Mouse (Mus musculus) spleen, adult 2 months (tissue): ENCODE measurements around the gene AI854703. TPM values are rescaled to one million over a fixed set of nuclear protein-coding genes. Genes with fewer than 3 reads are reported as not detected.

Experiments used
- DNase-seq, 2 experiments: peaks; one replicate each; pipeline versions ENCODE4 v3.0.0 to v3.0.0-alpha.2; 2012 to 2021; ENCODE audit warnings: low spot score in 2 of 2, low read depth in 1 of 2
- H3K27ac ChIP-seq: fragments of 200-500 bp; 2 replicates; pipeline ENCODE4 v1.5.1; 2012; ENCODE audit warnings: low read length, inconsistent platforms; ENCODE audit not compliant: insufficient read depth
- H3K27me3 ChIP-seq: fragments of 200-500 bp; 2 replicates; pipeline ENCODE4 v1.6.1; 2012; ENCODE audit warnings: mild to moderate bottlenecking, moderate library complexity, low read length, inconsistent platforms; ENCODE audit not compliant: control insufficient read depth, insufficient read depth
- H3K36me3 ChIP-seq: fragments of 200-500 bp; 2 replicates; pipeline ENCODE4 v1.6.1; 2012; ENCODE audit warnings: mild to moderate bottlenecking, low read length, inconsistent platforms; ENCODE audit not compliant: control insufficient read depth, insufficient read depth
- H3K4me1 ChIP-seq: fragments of 200-500 bp; 2 replicates; pipeline ENCODE4 v1.6.1; 2011; ENCODE audit warnings: inconsistent platforms; ENCODE audit not compliant: control insufficient read depth, insufficient read depth, insufficient read length
- H3K4me3 ChIP-seq: fragments of 200-500 bp; 2 replicates; pipeline ENCODE4 v1.5.1; 2011; ENCODE audit warnings: mild to moderate bottlenecking, inconsistent platforms; ENCODE audit not compliant: insufficient read depth, insufficient read length; ENCODE audit errors: extremely low read depth
- CTCF ChIP-seq: fragments of 200-500 bp; IDR thresholded peaks from 2 replicates; pipeline ENCODE4 v1.5.1; 2011; ENCODE audit warnings: mild to moderate bottlenecking, inconsistent platforms; ENCODE audit not compliant: insufficient read depth, insufficient read length, insufficient replicate concordance; ENCODE audit errors: extremely low read depth
- POLR2A ChIP-seq: fragments of 200-500 bp; IDR thresholded peaks from 2 replicates; pipeline ENCODE4 v1.6.1; 2011; ENCODE audit warnings: low read depth, low read length, inconsistent platforms
- WGBS: fragments of 180-500 bp; shearing (Covaris S2); methylation state at CpG from one replicate; pipeline ENCODE4 v1.1.7; 2018; 5-methylcytosine and 5-hydroxymethylcytosine counted together
- polyA plus RNA-seq: library from polyadenylated mRNA; depleted of rRNA; stranded (reverse); fragments of >200 nt; gene quantifications from 2 replicates; pipeline ENCODE4 v1.2.3, GENCODE M21; 2012

AI854703 gene
- polyA plus RNA-seq, 1 experiment: 0.77 TPM

DNA sequence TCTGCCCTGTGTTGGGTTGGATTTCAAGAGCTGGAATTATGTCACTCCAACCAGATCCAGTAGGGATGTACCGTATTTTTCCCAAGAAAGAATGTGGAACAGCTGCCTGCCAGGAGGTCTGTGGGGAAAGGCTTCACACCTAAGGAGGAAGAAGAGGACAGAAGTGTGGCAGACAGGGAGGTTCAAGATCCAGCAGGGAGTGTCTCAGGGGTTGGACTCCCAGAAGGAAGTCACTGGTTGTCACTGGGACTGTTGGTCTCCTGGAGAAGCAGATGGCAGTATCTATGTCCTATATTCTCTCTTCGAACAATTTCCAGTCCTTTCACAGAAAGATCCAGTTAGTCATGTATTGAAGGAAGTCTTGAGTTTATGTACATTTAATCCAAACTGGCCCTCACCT is 21.0 kb downstream of the AI854703 start:
- Histone ChIP-seq H3K27ac (peak overlapping the region; percentile 91), H3K4me1 (peaks cover 13% of the 10 kb centered on the region; the same call in 1 of the 2 replicates)
- no peak for DNase-seq

GRCm38 (mm10) chr6:48648779-48649178 is 22.2 kb downstream of the AI854703 start:
- Histone ChIP-seq H3K4me3 (no peak overlapping the region; the same call in 1 of the 2 replicates), H3K4me1 (peaks cover 13% of the 10 kb centered on the region; the same call in 1 of the 2 replicates), H3K36me3 (peaks cover 18% of the 10 kb centered on the region), H3K27me3 (no peaks in the 10 kb centered on the region), H3K27ac (peak overlapping the region; percentile 91)
- WGBS: 78% methylated on average over 4 of the region's 4 CpGs
- DNase-seq: no peak
- no peak for TF ChIP-seq POLR2A
- TF ChIP-seq CTCF: no peak

More for the DNA sequence above, 21.0 kb downstream of the AI854703 start:
- H3K36me3 ChIP-seq: peaks cover 18% of the 10 kb centered on the region
- H3K27me3 ChIP-seq: no peaks in the 10 kb centered on the region
- H3K4me3 ChIP-seq: peak overlapping the region; percentile 71
- WGBS: 46% methylated on average over 2 of the region's 2 CpGs
- TF ChIP-seq CTCF (no peak), POLR2A (no peak)

DNA sequence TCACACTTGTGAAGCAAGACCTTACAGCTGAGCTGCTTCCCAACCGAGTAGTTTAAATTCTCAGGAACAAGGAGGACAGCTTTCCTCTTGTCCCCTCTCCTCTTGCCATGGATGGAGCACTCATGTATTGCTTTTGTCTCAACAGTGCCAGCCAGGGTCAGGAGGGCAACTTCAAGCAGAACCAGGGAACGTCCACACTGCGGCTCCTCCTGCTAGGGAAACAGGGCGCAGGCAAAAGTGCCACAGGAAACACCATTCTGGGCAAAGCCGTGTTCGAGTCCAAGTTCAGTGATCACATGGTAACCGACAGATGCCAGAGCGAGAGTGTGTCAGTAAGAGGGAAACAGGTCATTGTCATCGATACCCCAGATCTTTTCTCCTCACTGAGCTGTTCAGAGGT is 23.5 kb downstream of the AI854703 start:
- DNase-seq: no peak
- 83% methylated on average over 9 of the region's 9 CpGs for WGBS
- TF ChIP-seq CTCF (no peak), POLR2A (no peak)

DNA sequence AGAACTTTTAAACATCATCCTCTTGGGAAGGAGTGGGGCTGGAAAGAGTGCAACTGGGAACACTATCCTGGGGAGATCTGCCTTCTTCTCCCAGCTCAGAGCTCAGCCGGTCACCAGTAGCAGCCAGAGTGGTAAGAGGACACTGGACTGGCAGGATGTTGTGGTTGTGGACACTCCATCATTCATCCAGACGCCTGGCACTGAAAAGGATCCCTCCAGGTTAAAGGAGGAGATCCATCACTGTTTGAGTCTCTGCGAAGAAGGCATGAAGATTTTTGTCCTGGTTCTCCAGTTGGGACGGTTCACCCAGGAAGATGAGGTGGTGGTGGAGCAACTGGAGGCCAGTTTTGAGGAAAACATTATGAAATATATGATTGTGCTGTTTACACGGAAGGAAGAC is 32.2 kb downstream of the AI854703 start:
- Histone ChIP-seq H3K4me3 (no peak overlapping the region), H3K4me1 (peaks cover 10% of the 10 kb centered on the region; the same call in 1 of the 2 replicates), H3K27ac (no peak overlapping the region), H3K36me3 (peaks cover 25% of the 10 kb centered on the region), H3K27me3 (no peaks in the 10 kb centered on the region)
- no peak for TF ChIP-seq CTCF
- TF ChIP-seq POLR2A: no peak
- no peak for DNase-seq
- WGBS: 88% methylated on average over 5 of the region's 5 CpGs

More for the DNA sequence above, 23.5 kb downstream of the AI854703 start:
- H3K4me1 ChIP-seq: peaks cover 13% of the 10 kb centered on the region; the same call in 1 of the 2 replicates
- H3K4me3 ChIP-seq: no peak overlapping the region
- no peaks in the 10 kb centered on the region for H3K27me3 ChIP-seq
- H3K27ac ChIP-seq: no peak overlapping the region
- peaks cover 18% of the 10 kb centered on the region for H3K36me3 ChIP-seq

DNA sequence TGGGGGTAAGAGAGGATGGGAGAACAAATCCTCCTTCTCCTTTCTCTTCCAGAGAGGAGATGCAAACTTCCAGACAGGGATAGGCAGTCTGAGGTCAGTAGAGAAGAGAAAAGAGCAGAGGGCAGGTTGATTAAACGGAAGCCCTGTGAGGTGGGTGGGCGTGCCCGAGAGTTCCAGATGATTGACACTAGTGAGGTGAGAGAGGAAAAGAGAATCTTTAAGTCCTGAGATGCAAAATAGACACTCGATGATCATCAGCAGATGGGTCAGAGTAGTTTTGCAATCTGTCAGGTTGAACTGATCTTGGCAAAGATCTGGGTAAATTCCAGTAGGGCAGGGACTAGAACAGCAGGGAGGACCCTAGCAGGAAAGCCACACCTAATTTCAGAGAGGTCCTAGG is 38.2 kb downstream of the AI854703 start:
- 43% methylated on average over 4 of the region's 4 CpGs for WGBS
- TF ChIP-seq CTCF (no peak), POLR2A (no peak)
- H3K27me3 ChIP-seq: no peaks in the 10 kb centered on the region
- no peak for DNase-seq
- H3K4me1 ChIP-seq: peaks cover 31% of the 10 kb centered on the region; the same call in 1 of the 2 replicates
- peak overlapping the region; percentile 65 for H3K27ac ChIP-seq
- H3K36me3 ChIP-seq: no peaks in the 10 kb centered on the region
- no peak overlapping the region for H3K4me3 ChIP-seq

DNA sequence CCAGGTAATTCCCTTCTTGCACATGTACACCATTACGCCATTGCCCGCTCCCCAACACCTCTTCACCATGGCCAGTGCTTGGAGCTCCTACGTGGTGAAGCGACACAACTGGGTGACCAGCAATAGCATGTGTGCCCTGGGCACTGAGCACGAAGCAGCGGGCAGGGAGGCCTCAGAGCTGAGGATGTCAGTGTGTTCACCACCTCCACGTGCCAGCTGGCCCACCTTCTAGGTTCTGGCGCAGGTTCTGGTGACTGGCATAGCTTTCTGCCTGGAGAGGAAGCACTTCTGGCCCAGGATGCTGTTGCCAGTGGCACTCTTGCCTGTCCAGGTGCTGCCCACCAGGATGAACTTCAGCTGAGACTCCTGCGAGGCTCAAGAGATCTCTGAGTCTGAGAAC is 38.9 kb downstream of the AI854703 start:
- 92% methylated on average over 9 of the region's 9 CpGs for WGBS
- Histone ChIP-seq H3K27ac (peak overlapping the region; percentile 65), H3K4me3 (no peak overlapping the region), H3K36me3 (no peaks in the 10 kb centered on the region), H3K4me1 (peaks cover 31% of the 10 kb centered on the region; the same call in 1 of the 2 replicates), H3K27me3 (no peaks in the 10 kb centered on the region)
- DNase-seq: no peak
- no peak for TF ChIP-seq CTCF
- no peak for TF ChIP-seq POLR2A

- TF ChIP-seq CTCF: no peak
- no peak for TF ChIP-seq POLR2A
- 19% methylated on average over 7 of the region's 7 CpGs for WGBS
- Histone ChIP-seq H3K27ac (peak overlapping the region; percentile 65), H3K36me3 (no peaks in the 10 kb centered on the region), H3K27me3 (no peaks in the 10 kb centered on the region), H3K4me1 (peaks cover 31% of the 10 kb centered on the region; the same call in 1 of the 2 replicates), H3K4me3 (no peak overlapping the region)
- DNase-seq: no peak
Measured at GRCm38 (mm10) chr6:48666159-48666586, 39.6 kb downstream of the AI854703 start.
